Mouse (Mus musculus) layer of hippocampus, adult 11-12 months (tissue): ENCODE data around the gene Tpsb2.

Experiments
- DNase-seq: peaks from one replicate; pipeline ENCODE4 v3.0.0; 2022; ENCODE audit warnings: low spot score

The Tpsb2 gene

DNA sequence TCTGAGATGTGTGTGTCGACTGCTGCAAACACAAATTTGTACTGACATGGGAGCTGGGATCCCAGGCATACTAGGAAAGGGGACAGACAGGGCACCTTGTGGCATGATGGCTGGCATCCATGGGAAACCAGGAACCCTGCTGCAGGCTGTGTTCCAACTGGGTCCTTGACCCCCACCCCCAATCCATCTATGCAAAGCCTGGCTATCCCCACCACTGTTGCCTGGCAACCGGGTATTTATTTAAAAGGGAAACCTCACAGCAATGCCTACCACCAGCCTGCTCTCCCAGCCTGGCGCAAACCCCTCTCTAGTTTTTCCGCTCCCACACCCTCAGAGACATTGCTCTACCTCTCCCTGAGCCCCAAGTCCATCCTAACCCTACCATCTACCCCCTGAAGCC, 41.2 kb downstream of the Tpsb2 start:
- no peak for DNase-seq

DNA sequence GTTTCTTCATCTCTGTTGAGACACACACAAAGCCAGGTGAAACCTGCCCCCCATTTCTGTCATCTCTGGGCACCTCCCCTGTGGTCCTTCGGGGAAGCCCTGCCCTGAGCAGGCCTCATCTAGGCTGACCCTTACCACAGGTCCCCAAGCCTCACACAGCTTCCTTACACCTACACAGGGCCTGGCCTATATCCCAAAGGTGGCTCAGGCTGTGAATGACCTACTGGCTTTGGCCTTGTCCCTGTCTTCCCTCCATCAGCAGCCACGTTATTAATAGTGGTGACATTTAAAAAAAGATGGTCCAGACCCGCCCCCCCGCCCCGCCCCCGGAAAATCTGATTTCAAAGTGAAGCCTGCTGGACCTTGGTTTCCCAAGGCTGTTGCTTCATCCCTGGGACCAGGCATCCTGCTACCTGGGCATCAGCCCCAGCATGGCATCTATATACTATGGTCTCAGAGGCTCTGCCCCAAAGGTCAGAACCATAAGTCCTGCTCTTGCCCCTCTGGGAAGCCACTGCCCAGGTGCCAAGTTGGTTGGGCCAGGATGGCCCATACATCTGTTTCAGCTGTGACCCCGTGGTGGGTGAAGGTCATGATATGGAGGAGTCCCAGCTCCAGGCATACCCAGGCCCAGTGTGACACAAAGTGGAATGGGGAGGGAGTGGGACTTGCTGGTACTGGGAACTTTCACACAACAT, 42.3 kb downstream of the Tpsb2 start:
- DNase-seq = no peak

GRCm38 (mm10) chr17:25409621-25410020, 43.5 kb downstream of the Tpsb2 start:
- DNase-seq = no peak

- DNase-seq = no peak
These were observed 44.1 kb downstream of the Tpsb2 start for GRCm38 (mm10) chr17:25410180-25410579.

DNA sequence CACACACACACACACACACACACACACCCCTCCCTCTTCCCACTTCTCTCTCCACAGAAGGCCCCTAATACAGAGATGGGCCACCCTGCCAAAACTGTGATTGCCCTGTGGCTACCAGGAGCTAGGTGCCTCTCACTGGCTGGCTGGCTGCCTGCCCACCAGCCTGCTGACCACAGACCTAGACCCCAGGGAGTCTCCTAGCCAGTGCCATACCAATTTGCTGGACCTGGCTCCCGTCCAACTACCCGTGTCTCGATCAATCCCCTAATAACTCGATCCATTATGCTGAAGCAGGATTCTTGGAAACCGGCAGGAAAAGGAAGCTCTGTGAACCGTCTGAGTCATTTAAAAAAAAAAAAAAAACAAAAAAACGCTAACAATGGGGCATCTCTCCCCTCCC, 44.7 kb downstream of the Tpsb2 start:
- no peak for DNase-seq

DNA sequence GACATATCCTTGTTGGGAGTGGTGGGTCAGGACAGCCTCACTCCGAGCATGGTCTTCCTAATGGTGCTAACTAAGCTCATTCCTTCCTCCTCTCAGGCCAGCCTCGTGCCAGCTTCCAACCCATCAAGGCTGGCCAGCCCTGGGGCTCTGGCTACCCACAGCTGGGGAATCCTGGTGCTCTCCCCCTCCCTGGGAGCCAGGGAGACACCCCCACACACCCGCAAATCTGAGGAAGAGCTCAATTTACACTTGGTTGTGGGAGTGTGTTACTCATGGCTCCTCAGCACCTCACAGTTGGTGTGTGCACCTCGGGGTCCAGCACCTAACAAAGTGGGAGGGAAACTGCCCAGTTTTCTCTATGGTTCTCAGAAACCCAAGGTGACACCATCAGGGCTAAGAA, 45.1 kb downstream of the Tpsb2 start:
- DNase-seq = no peak

- DNase-seq = no peak
These were observed 48.1 kb downstream of the Tpsb2 start for GRCm38 (mm10) chr17:25414209-25414608.

- no peak for DNase-seq
These were observed 48.8 kb downstream of the Tpsb2 start for GRCm38 (mm10) chr17:25414917-25415316.

DNA sequence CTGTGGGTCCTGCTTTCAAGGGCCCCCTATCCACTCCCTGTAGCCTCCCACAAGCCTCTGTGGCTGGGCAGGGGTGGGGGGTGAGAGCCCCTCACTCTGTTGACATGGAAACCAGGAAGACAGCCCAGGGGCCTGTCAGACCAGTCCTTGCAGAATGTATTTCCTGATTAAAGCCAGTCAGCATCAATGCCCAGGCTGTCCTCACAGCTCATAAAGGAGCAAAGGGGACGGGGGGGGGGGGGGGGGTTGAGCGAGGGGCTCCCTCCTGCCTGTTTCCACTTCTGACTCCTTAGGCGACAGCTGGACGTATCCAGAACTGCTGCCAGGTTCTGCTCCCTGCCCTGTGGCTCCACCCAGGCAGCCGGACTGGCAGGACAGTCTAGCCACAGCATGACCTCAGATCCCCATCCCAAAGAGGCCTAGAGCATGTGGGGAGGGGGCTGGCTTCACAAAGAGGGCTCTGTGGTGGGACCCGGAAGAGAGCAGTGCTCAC, 49.4 kb downstream of the Tpsb2 start:
- DNase-seq = no peak

GRCm38 (mm10) chr17:25416219-25416618, 50.1 kb downstream of the Tpsb2 start:
- DNase-seq = no peak

DNA sequence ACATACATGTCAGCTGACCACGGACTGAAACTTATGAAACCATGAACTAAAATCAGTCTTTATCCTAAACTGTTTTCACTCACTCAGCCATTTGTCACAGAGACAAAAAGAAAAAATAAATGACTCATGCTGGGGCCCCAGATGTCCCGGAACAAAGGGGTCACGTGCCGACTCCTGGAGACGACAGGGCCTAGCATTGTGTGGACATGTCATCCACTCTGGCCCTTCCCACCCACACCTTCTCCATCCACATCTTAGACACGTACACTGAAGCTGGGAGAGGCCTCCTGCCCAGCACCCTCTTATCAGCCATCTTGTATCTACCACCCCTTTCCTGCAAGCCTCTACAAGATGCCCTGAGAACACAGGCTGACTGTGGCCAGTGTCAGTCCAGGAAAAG, 51.9 kb downstream of the Tpsb2 start:
- DNase-seq = no peak
